Mouse (Mus musculus) B cell, adult 2 months (primary cell): ENCODE measurements around the gene Frem2.

Experiments
- DNase-seq, 2 experiments: peaks; one replicate each; pipeline ENCODE4 v3.0.0; 2022

The Frem2 gene

DNA sequence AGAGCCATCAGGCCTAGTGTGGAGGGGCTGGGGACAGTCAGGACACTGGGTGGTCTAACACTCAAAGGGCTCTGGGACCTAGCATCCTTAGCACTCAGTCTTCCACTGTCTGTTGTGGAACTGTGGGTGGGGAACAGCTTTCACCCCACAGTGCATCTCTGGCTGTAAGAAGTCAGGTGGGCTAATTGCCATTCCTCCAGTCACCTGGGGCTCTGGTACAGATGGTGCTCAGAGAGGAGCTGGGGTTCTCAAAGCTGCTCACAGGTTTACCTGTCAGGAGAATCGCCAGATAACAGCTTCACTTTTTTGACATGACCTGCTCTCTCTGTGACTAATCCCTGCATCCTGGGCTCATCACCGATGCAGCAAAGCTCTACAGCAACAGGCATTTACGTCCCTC is 46.0 kb downstream of the Frem2 start:
- DNase-seq: no peak

DNA sequence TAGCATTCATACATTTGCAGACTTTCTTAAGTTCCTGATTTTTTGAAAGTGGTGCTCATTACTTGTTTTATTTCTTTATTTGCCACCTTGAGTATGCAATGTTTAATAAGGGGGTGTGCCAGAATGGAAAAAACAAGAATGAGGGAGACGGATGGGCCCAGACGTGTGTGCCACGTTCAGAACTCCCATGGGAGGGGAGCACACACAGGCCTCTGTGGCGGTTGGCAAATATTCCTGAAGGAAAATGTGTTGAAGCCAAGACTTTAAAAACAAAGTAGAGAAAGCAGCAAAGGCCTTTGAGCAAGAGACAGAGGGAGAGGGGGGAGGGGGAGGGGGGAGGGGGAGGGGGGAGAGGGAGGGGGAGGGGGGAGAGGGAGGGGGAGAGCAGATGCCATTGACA is 47.3 kb downstream of the Frem2 start:
- no peak for DNase-seq

DNA sequence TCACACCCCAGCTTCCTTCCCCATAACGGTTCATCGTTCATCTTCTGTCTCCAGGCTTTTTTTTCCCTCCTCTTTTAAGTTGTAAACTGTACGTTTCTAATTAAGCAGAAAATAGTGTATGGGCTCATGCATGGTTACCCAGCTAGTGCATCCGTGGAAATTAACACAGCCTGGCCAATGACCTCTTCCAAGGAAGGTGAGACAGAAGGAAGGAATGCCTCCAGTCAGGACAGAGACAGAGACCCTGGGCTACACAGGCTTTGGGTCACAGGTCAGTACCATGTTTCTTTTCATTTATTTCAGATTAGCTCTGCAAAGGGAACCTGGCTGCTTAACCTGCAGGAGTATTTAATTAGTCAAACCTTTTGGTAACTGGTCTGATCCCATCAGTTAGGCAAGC is 57.0 kb downstream of the Frem2 start:
- DNase-seq: no peak

DNA sequence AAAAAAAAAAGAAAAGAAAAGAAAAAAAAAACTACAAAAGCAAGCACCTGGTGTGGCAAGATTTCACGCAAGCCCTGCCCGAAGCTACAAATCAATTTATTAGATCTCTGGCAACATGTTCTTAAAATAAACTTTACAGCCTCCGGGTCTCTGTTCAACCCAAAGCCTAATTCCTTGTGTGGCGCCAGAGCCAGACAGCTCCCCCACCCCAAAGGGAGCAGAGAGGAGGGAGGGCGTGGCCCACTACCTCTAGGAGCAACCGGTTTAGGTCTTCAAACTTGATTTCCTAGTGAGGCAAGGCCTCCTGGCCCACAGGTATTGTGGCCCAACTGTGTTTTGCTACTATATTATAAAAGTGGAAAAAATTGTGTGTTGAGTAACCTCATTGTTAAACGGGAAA is 57.8 kb downstream of the Frem2 start:
- DNase-seq: no peak

DNA sequence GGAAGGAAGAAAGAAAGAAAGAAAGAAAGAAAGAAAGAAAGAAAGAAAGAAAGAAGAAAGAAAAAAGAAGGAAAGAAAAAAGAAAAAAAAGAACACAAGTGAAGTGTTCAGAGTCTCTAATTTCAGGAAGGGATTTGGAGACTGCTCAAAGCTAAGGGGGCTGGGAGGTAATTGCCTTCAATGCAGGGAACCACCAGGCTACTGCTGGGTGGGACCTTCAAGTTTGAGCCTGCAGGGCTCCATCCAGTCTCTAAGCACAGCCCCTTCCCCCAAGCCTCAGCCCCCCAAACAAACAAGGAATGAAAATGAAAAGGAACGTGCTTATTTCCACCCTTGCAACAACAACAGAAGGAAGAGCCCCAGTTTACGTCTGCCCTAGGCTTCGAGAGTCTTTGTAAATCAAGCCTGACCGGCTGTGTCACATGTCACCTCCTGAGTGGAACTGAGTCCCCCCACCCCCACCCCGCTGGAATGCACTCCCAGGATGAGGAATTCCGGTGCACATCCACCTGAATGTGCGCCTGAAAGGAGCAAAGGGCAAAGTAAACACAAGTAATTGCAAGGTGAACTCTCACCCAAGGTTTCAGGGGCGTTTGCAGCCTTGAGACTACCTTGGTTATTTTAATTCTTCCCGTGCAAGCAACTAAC is 58.9 kb downstream of the Frem2 start:
- DNase-seq: no peak

DNA sequence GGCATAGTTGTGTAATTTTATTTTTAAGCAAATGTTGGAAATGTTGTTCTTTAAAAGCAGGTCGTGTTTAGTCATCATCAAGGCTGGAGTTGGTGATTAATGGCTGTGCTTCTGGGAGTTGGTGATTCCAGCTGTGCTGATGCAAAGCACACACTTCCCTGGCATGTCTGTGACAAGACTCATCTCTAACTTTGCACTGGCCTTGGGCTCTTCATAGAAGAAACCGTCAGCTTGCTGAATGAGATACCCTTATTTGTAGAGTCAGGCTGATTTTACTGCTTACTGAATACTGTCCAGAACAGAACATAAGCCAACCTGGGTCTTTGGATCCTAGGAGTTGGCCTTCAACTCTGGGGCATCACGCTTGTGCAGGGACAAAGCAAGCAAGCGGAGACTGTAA is 62.7 kb downstream of the Frem2 start:
- DNase-seq: no peak

DNA sequence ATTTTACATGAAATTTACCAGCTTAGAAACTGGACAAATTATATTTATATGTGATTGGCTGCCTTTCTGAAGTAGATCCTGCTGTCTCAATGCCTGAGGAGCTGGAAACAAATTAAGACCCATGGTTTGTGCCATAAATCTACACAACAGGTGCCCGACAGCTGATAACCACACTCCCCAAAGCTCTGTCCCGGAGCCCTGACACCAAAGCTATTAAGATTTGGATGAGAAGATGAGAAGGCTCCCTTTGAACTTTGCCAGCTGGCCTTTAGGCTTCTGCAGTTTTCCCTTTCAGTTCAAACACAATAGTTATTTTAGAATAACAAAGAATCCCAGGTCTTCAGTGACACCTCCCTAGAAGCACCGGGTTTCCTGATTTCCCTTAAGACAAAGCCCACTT is 63.4 kb downstream of the Frem2 start:
- DNase-seq: no peak

DNA sequence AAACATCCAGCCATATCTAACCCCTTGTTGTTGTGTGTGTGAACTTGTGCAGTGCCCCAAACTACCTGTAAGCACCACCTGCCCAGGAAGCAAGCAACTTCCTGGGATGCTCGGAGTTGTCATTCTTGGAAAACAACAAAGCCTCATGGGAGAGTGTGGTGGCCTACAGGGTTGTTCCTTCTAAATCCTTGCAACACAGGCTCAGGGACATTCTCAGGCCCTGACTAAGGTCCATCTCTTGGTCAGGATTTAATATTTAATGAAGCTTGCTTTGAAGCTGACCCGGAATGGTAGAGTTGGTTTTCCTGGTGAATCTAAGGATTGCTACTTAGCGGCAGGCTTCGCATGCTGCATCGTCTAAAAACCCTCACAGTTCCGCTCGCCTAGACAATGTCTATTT is 65.1 kb downstream of the Frem2 start:
- no peak for DNase-seq

DNA sequence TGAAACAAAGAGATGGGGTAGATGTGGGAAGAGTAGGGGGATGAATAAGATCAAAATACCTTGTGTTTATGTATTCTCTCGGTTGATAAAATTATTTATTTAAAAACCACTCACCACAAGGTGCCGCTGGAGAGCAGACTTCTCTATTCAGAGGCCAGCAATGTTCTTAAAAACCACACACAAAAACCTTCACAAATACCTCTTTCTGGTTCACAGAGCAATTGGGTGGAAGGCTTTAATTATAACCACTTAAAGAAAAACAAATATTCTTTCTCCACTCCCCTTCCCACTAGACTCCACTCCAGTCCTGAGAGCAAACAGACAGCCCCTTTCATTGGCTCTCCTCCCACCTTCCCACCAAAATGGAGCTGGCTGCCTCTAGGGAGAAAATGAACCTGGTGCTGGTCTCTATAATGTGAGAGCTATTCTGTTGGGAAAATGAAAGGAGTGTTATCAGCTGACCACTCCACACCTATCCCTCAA is 67.0 kb downstream of the Frem2 start:
- DNase-seq: peak; percentile 40 to 44

DNA sequence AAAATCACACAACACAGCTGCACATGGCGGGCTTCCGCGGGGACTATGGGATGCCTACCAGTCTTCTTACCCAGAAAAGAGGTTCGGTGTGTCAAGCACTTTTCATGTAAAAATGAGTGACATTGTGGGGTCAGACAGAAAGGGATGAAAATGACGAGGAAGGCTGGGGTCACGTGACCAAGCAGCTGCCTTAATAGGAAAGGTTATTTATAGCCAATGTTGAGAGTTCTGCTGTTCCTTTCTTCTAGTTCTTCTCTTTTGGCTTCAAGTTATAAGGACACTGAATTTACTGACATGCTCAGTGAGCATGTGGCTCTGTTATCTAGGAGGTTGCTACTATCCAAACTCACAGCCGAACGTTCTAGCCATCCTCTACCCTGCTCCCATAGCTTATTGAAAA is 73.9 kb downstream of the Frem2 start:
- DNase-seq: no peak

DNA sequence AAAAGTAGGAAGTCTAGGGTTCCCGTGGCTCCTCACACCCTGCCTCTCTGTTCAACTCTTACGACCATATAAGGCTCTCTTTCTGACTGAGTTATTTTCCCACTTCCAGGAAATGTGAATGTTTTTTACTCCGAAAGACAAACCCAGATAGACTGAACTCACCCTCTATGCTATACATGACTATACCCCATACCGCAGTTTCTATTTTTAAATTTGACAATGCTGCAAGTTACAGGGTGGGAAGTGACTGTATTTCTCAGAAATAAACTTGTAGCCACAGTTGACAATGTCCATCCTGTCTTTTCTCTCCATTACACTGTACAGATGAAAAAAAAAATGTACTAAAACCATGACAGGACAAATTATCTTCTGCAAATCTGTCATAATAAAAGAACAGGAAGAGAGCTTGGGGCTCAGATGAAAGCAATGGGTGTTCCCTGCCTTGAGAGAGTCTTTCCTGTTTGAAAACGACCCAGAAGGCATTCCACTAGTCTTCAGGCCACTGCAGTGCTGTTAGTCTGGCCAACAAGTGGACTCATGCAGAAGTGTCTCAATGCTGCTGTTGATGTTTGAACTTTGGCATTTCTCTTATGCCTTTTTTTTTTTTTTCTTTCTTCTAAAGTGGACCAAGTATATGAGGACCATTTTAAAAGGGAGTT is 76.4 kb downstream of the Frem2 start:
- DNase-seq: no peak

DNA sequence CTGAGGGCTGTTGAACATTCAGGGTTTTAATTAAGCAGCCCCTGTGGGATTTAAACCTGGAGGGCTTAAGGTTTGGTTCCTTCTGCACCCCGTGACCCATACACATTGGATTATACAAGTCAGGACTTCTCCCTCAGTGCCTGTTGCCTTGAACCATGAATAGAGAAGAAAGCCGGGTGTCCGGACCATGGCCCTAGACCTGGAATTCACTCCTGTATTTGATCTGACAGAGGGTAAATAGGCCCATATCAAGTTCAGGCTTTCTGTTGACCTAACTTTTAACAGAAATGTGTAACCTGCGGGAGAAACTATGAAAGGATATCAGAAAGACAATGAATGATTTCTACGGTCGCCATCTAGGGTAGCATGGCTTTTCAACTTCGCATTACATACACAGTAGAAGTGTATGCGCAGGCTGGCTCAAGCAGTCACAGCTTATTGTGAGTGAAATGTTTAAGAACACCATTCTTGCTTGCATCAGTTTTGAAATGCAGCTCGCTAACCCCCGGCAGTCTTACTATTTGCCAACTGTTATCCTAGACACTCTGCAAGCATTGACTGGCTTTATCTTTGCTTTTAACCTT is 77.9 kb downstream of the Frem2 start:
- no peak for DNase-seq

DNA sequence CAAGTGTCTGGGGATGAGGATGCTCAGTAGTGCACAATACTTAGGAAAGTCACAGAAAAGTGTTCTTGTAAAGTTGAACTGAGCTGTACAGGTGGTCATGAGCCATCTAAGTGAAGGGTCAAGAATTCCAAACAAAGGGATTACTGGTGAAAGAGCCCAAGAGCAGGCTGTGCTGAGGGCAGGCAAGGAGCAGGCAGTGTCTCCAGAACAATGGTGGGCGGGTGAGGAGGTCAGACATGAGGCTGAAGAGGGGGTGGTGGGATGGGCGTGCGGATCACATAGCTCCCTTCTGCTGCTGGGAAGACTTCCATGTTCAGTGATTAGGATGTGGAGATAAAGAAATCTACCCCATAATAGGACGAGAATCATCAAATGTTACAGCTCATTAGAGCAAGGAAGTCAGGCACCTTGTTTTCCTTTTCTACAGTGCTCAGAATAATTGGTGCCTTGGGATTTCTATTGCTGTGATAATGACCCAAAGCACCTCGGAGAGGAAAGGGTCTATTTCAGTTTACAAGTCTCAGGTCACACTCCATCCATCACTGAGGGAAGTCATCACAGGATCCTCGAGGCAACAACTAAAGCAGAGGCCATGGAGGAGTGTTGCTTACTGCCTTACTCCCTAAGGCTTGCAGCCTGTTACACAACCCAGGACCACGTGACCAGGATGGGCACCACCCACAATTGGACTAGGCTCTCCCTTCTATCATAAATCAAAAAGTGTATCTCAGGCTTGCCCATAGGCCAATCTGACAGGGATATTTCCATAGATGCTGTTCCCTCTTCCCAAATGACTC is 80.6 kb downstream of the Frem2 start:
- no peak for DNase-seq

DNA sequence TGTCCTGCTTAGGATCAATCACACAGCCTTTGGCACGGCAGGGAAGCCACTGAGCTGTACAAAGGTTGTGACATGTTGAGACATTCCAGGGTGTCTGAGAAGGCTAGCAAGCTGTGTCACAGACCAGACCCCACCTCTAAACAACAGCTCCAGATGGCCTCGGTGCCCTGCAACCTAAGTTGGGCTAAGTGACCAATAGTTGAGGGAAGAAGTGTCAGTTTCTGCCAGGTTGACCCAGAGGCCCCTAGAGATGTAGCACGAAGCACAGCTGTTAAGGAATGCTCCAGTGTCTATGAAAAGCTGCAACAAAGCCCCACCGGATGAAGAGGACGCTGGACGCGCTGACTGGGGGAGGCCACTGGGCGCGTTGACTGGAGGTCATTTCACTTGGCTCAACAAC is 83.0 kb downstream of the Frem2 start:
- DNase-seq: no peak

DNA sequence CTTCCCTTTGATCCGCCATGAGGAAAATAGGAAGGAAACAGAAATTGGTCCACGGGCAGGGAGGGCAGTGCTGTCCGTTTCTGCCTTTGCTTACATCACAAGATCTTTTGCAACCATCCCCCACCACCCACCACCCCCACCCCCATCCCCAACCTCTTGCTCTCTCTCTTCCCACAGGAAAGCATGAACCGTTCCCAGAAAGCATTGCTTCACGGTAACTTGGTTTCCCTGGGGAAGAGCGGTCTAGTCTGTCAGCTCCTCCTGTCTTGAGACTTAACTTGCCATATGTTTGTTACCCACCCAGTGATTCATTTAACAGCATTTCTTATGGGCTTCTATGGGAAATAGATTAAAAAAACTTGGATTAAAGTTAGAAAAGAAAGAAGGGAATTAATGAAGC is 85.5 kb downstream of the Frem2 start:
- no peak for DNase-seq

DNA sequence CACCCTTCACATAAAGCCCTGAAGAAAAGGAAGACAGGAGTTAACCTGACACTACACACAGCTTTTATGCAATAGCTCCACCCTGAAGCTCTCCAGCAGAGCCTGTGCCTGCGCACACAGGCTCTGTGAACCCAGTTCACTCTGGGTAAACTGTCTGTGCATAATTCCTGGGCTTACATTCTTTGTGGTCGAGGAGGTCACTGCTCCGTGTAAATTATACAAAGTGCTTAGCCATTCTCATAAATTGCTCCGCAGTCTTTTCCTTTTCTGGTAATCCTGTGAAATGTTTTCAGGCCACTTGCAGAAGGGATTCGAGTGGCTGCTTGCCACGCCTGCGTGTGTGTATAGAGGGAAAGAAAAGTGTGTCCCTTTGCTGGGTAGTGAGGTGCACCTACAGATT is 92.6 kb downstream of the Frem2 start:
- no peak for DNase-seq

DNA sequence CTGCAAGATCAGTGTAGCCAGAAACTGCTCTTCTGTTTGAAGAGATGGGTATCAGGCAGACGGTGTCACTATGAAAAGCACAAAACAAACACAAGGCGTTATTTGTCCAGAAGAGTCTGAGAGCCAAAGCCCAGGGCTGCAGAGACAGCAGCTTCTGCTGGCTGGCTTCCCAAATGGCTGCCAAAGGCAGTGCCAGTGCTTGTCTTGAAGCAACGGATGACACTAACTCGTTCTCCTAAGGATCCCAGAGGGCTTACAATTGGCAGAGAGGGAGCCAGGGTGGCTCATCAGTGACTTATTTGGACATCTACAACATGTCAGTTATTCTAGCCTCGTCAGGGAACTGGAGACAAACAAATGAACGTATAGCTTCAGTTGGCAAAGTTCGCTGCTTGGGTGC is 93.4 kb downstream of the Frem2 start:
- DNase-seq: no peak

DNA sequence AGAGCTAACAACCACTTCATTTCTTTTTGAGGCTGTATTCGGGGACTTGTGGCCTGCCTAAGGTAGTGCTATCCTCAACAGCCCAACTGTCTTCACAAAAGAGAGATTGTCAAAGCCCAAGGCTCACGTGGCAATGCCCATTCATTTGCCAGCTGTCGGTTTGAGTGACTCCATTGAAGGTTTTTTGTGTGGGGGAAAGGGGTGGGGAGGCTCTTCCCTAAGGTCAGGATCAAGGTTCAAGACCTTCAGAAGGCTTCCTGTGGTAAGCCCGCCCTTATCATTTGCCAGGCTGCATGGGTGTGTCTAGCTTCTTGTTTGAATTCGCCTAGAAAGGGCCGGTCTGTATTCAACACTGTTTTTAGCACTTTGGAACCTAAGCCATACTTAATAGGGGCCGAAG is 95.3 kb downstream of the Frem2 start:
- no peak for DNase-seq

DNA sequence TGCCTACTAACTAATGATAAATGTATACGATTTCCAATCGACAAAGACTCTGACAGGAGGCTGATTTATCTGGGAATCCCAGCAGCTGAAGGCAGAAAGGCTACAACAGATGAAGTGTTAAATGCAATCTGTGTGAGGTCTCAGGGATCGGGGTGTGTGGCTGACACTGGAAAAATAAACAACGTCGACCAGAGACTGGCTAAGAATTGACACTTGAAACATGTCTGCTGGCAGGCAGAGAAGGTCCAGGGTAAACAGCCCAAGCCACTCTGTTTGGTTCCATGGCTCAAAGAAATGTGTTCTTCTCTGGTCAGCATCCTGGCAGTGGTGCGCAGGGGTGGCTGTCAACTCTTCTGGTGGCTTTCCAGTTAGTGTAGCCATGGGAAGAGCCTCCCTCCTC is 98.1 kb downstream of the Frem2 start:
- DNase-seq: no peak

DNA sequence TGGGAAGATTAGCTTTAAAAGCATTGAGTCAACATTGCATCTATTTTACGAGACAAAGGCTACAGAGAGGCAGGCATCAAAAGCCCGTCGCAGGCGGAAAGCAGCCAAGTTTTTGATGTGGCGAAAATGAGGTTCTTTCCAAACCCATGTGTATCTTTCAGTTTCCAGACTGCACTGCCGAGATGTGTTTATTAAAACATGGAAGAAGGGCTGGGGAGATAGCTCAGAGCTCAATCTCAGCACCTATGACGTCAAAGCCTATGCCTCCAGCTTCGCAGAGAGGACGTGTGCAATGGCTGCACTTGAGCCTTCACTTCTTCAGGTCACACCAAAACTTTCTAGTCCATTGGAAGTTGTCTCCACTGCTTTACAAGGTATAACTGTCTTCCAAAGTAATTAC is 98.9 kb downstream of the Frem2 start:
- no peak for DNase-seq

DNA sequence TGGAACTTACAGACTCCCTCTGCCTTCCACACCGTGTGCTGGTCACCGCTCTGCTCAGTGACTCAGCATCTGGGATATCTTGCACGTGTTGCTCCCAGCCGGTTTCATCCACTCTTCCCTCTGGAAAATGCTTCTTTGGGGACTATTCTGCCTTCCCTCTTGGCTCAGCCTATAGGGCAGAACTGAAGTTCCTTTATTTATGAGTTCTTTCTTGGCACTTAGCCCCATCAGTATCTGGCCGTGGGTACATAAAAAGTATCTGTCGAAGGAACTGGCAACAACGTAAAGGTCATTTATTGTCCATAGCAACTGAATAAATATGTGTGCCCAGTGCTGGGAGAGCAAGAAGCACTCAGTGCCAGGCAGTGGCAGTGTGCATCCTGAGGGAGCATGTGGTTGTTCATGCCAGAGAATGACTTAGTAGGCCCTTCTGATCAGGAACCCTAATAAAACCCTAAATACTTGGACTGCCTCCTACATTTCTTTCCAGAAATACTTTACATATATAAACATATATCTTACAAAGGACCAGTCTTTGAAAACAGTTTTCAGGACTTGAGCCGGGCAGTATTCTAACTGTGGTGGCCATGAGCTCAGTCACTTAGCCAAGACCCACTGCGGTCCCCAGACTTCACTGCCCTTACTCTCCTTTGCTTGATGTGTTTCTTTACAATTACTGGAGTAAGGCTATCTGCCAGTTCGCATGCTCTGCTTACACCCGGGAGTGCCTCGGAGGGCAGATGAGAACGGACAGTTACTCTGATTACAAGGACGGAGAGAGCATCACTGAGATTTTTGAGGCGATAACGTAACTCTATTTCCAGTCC is 99.6 kb downstream of the Frem2 start:
- DNase-seq: no peak

DNA sequence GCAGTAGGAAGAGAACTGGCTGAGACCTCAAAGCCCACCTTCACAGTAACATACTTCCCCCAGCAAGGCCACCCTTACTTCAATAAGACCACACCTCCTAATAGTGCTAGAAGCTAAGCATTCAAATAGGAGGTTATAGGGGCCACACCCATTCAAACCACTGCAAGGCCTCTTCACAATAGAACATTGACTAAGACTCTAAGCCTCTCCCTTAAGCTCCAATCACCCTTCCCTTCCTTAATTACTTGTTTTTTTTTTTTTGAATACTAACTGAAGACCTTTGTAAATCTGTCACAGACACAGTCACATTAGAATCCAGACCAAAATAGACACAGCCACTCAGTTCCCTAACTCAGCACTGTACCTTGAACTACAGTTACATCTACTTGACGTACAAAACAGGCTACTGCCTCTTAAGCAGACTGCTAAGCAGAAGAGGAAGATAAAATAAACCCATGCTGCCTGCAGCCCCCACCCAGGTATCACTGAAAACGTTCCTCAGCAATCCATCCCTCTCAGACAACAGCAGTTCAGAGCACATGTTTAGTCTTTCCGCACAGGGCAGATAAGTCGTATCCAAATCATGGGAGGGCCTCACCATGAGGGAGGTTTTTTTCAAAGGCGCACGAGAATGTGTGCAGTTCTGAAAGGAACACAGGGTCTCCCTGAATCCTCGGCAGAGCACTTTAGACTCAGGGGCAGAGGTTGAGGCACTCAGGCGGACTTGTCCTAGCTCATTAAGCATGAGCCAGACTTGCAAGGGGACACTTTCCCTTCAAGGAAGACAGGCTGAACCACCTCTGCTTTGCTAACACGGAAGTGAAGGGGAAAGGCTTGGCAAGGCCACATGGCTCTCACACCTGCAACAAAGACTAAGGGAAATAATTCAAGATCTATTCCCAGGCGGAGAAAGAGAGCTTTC is 101.9 kb downstream of the Frem2 start:
- no peak for DNase-seq
